Mouse (Mus musculus) ovary, postnatal 10 days (tissue): Measurements from ENCODE around the gene Hjurp.
"Not testable (repeated sequence)": the region's sequence is repeated elsewhere in the genome, so short reads cannot be mapped to it uniquely, and the experiment has no call there.

Experiments used
- DNase-seq: peaks from one replicate; pipeline ENCODE4 v3.0.0; 2022; ENCODE audit warnings: low spot score

Hjurp gene

DNA sequence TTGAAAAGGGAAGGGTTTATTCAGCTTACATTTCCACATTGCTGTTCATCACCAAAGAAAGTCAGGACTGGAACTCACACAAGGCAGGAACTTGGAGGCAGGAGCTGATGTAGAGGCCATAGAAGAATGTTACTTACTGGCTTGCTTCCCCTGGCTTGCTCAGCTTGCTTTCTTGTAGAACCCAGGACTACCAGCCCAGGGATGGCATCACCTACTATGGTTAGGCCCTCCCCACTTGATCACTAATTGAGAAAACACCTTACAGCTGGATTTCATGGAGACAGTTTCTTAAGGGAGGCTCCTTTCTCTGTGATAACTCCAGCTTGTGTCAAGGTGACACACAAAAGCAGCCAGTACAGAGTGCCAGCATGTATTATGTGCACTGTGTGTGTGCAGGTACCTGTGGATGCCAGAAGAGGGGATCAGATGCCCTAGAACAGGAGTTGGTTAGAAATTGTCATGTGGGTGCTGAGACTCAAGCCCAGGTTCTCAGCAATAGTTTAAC, 54.4 kb downstream of the Hjurp start:
- not testable (repeated sequence) for DNase-seq

GRCm38 (mm10) chr1:88222216-88222615, 55.2 kb downstream of the Hjurp start:
- no peak for DNase-seq

DNA sequence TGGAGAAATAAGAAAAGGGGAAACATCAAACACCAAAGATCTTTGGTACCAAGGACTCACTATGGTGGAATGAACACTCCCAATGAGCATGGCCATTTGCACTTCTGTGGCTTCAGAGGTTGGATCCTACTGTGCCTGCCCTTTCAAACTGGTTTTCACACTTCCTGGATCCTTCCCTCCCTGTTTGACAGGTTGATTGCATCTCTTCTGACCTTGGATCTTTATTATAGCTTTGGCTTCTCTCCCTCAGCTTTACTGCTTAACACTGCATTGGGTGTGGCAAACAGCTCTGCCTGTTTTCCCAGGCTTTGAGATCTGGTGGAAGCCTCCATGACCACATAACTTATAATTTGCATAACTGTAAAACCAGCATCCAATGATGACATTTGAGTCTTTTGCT, 57.1 kb downstream of the Hjurp start:
- DNase-seq, result no peak

GRCm38 (mm10) chr1:88219054-88219453, 58.4 kb downstream of the Hjurp start:
- DNase-seq, result no peak

DNA sequence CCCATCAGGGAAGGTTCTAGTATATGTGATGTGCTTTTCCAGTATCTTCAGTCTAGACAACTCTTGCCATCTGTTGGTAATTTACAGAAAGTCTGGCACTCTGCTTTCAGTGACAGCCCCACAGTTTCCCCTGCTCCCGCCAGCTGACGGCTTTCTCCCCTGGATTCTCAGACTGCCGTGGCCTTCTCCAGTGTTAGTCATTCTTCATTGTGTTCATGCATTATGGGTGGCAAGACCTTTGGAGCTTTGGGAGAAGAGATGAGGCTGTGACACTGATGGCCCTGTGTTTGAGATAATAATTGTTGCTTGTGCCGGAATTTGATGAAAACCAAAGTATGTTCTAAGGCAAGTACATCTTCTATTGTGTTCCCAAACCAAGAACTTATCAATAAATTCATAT, 58.8 kb downstream of the Hjurp start:
- DNase-seq, result no peak

- no peak for DNase-seq
These were observed 59.4 kb downstream of the Hjurp start for GRCm38 (mm10) chr1:88218051-88218450.

DNA sequence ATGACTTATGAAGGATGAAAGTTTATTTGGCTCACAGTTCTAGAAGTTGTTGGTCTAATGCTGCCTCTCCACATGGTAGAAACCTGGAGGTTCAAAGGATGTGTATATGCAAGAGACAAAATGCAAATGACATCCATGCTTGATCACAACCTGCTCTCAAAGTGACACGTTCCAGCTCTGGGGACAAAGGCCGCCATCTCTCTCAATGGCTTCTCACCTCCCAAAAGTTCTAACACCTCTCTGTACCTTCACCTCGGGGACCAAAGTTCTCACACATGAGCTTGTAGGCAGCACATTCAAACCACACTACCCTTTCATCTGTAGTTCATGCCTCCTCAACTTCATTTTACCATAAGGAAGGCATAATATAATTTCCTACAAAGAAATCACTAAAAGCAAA, 59.9 kb downstream of the Hjurp start:
- no peak for DNase-seq

DNA sequence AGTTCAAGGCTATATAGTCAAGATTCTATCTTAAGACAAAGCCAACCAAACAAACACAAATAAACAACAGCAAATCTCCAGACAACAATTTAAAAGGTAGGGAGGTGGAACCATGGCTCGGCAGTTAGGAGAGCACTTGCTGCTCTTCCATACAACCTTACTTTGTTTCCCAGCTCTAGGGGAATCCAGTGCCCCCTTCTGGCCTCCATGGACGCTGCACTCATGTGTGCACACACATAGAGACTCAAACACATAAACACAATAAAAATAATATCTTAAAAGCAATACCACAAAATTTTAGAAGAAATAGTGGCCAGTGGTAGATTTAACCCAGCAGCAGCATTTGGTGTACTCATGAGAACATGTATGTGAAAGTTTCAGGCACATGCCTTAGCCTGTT, 60.3 kb downstream of the Hjurp start:
- no peak for DNase-seq

GRCm38 (mm10) chr1:88216551-88216950, 60.9 kb downstream of the Hjurp start:
- DNase-seq, result no peak

DNA sequence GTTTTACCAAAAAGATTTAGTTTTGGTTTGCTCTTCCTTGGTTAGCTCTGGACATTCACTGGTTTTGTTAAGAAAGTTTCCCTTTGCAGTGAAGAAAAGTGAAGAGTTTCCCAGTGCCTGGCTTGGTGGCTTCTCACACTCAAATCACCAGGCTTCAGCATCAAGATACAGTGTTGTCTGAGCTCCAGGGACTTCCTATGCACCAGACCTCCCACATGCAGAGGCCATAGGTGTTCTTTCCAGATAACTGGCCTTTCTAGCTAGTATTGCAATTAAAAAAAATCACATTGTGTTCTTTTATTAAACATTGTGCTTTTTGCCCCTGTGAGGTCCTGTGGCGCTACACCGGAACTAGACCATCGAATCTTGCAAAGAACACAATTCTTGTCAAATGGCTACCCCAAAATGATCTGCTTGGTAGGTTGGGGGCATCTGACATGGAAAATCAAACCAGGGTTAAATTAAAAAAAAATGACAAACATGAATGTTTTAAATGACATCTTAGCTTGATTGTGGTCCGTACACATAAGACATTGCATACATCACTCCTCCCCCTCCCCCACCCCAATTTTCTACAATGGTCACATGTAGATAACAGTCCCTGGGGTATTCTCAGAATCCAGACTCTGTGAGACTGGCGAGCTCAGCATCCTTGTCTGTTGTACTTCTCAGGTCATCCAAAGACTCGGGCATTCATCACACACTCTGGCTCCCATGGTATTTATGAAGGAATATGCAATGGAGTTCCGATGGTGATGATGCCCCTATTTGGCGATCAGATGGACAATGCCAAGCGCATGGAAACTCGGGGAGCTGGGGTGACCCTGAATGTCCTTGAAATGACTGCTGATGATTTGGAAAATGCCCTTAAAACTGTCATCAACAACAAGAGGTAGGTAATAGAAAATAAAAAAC, 61.7 kb downstream of the Hjurp start:
- no peak for DNase-seq

DNA sequence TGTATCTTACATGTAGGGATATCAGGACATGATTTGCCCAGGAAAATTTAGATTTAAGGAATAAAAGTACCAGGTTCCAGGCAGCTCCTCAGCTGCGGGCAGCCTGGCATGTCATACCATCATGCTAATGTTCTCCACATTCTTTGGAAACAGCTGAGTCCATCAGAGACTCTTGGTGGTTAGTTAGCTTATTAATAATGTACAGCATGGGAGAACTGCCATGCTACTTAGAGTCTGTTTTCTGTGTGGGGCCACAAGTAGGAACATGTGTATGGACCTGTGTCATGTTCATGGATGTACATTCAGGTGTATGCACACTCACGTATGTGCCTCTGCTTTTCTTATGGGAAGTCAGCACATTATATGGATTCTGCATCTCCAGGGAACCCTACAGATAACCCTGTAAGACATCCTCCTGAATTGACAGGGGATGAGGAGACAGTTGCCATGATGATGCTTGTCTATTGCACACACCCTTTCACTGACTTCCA, 62.9 kb downstream of the Hjurp start:
- DNase-seq, result no peak

GRCm38 (mm10) chr1:88213766-88214461, 63.5 kb downstream of the Hjurp start:
- no peak for DNase-seq

DNA sequence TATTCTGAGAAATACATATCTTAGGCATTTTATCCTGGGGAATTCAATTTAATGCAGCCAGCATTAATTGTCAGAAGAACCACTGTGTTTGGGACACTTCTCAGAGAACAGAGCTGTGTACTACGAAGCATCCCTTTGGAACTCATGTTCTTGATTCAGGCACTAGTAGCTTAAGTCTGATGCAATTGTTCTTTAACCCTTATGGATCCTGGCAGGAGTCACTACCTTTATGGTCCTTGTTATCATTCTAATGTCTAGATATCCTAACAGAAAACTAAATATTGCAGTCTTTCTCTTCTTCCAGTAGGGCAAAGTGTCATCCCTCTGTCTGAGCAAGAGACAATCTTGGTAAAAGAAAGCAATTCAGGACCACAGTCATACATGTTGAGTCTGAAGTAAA, 64.4 kb downstream of the Hjurp start:
- DNase-seq, result no peak
